Mouse (Mus musculus): ENCODE results near the gene Gpatch2.

DNA sequence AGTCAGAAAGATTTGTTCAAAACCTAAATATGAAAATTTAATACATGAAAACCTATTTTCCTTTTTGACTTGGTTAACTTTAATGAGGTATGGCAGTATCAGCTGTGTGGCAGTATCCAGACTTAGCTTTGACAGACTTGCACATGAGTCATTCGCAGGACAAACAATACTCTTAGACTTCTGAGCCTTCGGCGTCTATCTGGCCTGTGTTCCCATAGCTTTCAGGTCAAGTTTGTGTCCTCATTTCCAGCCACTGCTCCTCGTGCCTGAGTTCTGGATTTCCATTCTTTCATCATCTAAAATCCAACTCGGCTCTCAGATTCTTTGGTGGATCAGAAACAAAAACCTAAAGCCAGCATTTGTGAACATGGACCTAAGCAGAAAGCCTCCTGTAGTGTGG lies 79.2 kb downstream of the Gpatch2 start:
- no peak for TF ChIP-seq POLR2A (IDR thresholded peaks at IDR 0.05; ENCODE audit: insufficient read length, low read depth)
- TF ChIP-seq USF1 (IDR thresholded peaks at IDR 0.05; ENCODE audit: low read depth) = no peak
- TF ChIP-seq SRF (IDR thresholded peaks at IDR 0.05; ENCODE audit: control insufficient read depth, insufficient read length, low read depth) = no peak
- no peak for TF ChIP-seq E2F4 (IDR thresholded peaks at IDR 0.05; ENCODE audit: insufficient read depth)
- no peak for TF ChIP-seq TCF12 (IDR thresholded peaks at IDR 0.05; ENCODE audit: insufficient read depth, poor library complexity, severe bottlenecking)
- no peak for TF ChIP-seq REST (IDR thresholded peaks at IDR 0.05; ENCODE audit: insufficient read depth, insufficient read length)
- TF ChIP-seq CEBPB (IDR thresholded peaks at IDR 0.05; ENCODE audit: insufficient read depth, poor library complexity, severe bottlenecking) = 0 out of 2 replicates have a peak, but pooled peaks have one; percentile 29
- TF ChIP-seq MYOG (IDR thresholded peaks at IDR 0.05; ENCODE audit: control insufficient read depth in 1 of 3, insufficient read depth in 1 of 3, insufficient read length in 2 of 3, low read depth in 2 of 3) = no peak
- TF ChIP-seq POLR2AphosphoS2 (IDR thresholded peaks at IDR 0.05; ENCODE audit: insufficient read length, low read depth) = no peak
- no peak for TF ChIP-seq TCF3 (IDR thresholded peaks at IDR 0.05; ENCODE audit: insufficient read length, low read depth)
- no peak for TF ChIP-seq MAX (IDR thresholded peaks at IDR 0.05; ENCODE audit: low read depth)
- TF ChIP-seq MYOD1 (IDR thresholded peaks at IDR 0.05; ENCODE audit: control insufficient read depth in 1 of 3, insufficient read length in 2 of 3, low read depth in 2 of 3) = peak in 1 of 3 experiments; percentile 22

Data from myocyte (in vitro differentiated cells).